Mouse (Mus musculus) erythroblast, embryonic 14.5 days (primary cell): ENCODE measurements around the gene Fgfbp3.

Experiments used
- GATA1 ChIP-seq: IDR thresholded peaks from 2 replicates; pipeline ENCODE4 v1.6.1; 2012; ENCODE audit warnings: low read length, inconsistent platforms, mixed read lengths
- TAL1 ChIP-seq: IDR thresholded peaks from 3 replicates; pipeline ENCODE4 v1.6.1; 2012; ENCODE audit warnings: low read length, inconsistent platforms, mixed read lengths

- TF ChIP-seq TAL1 (no peak), GATA1 (no peak)
Observed at GRCm38 (mm10) chr19:36916876-36917389, 2.5 kb downstream of the Fgfbp3 start.
